ENCODE assay signal across 8 mouse cellular contexts in genomic region chr10:53435181-53435874, GRCm38 (mm10). TPM values are rescaled to one million over a fixed set of nuclear protein-coding genes. Genes with fewer than 3 reads are reported as not detected.
A peak's percentile ranks its signal among the peaks of the same experiment; 100 is the strongest.
DNase-seq lines count a peak whose midpoint lies in the region; ATAC-seq and TF ChIP-seq lines count a peak whose summit lies in the region.

No protein-coding gene starts in this region.

- TF ChIP-seq POLR2A in cerebellum, adult 2 months (IDR thresholded peaks at IDR 0.05; ENCODE audit: borderline replicate concordance, insufficient read depth, low read length), result no peak

- no peak for TF ChIP-seq CTCF in cerebellum, adult 2 months (IDR thresholded peaks at IDR 0.05; ENCODE audit: borderline replicate concordance, insufficient read depth, low read depth, low read length)

- peak; percentile 47 to 48 for ATAC-seq in hematopoietic stem cell, adult 5-6 weeks (replicated peaks in 1 of 2; ENCODE audit: insufficient read depth in 1 of 2, low FRiP score in 2 of 2, low TSS enrichment in 1 of 2, low read depth in 1 of 2, poor library complexity in 2 of 2, severe bottlenecking in 2 of 2)

- H3K4me3 ChIP-seq in cerebellum, adult 2 months (replicated peaks; ENCODE audit: insufficient read depth, low read depth, low read length), result no peak overlapping the region

- DNase-seq in R1 (ENCODE audit: low read depth, low spot score), result peak; percentile 33
- peak; percentile 22 to 43 for DNase-seq in cerebellum, adult 2 months
- peak; percentile 31 for DNase-seq in forelimb bud, embryonic 11.5 days (ENCODE audit: low read depth, low spot score)
- peak; percentile 64 for DNase-seq in layer of hippocampus, adult 9-11 months
- DNase-seq in lung, postnatal 10 days, result peak; percentile 91
- DNase-seq in ovary, postnatal 14 days (ENCODE audit: low spot score), result peak; percentile 63
- DNase-seq in thymus, postnatal 4 days, result peak; percentile 84

- H3K27ac ChIP-seq in cerebellum, adult 2 months (ENCODE audit: insufficient read depth, low read length), result no peak overlapping the region

- WGBS in cerebellum, adult 2 months, result 28% methylated on average over 14 of the region's 14 CpGs

- H3K4me1 ChIP-seq in cerebellum, adult 2 months (ENCODE audit: control insufficient read depth, insufficient read depth, low read length), result peaks cover 5% of the 10 kb centered on the region

- no peaks in the 10 kb centered on the region for H3K27me3 ChIP-seq in cerebellum, adult 2 months (ENCODE audit: control insufficient read depth, insufficient read depth, low read length)

RNA-seq across cellular contexts. Expression of gene Cep85l, which starts 55.6 kb away (rescaled TPM):
- 8.9 and 9.5 TPM in 2 replicates for polyA plus RNA-seq in cerebellum, adult 2 months (2012; rRNA removed)
- total RNA-seq in hematopoietic stem cell, adult 5-6 weeks (2017), result 28.1 and 33.0 TPM in 2 replicates

Comparison
In these comparisons a context has a peak if more than half of its experiments do, and no peak if none do; other contexts are left out.
1. DNase-seq: peak in every context shown above with its lines; median percentile 91 in lung, postnatal 10 days; 84 in thymus, postnatal 4 days; 64 in layer of hippocampus, adult 9-11 months; 63 in ovary, postnatal 14 days; 33 in R1; 32 in cerebellum, adult 2 months; 31 in forelimb bud, embryonic 11.5 days.